Mouse (Mus musculus): ENCODE data around the gene A730015C16Rik. TPM values are rescaled to one million over a fixed set of nuclear protein-coding genes. Genes with fewer than 3 reads are reported as not detected.

A730015C16Rik gene
- polyA plus RNA-seq, 1 experiment from 2014 or later, result 0.87 TPM

- WGBS, result 0% methylated on average over 6 of the region's 6 CpGs
- no peaks in the 10 kb centered on the region for H3K9me3 ChIP-seq (ENCODE audit: control insufficient read depth, low read length)
- H3K4me3 ChIP-seq (replicated peaks; ENCODE audit: low read length), result peak overlapping the region; percentile 92
- peak overlapping the region; percentile 95 for H3K27ac ChIP-seq
- peak overlapping the region; percentile 98 for H3K9ac ChIP-seq
- no peaks in the 10 kb centered on the region for H3K27me3 ChIP-seq (ENCODE audit: control insufficient read depth, insufficient read depth, low read length)
- H3K36me3 ChIP-seq (replicated peaks; ENCODE audit: control insufficient read depth, insufficient read depth), result peaks cover 16% of the 10 kb centered on the region
- ATAC-seq (ENCODE audit: low FRiP score) (no peak), DNase-seq (ENCODE audit: low spot score) (no peak)
- H3K4me1 ChIP-seq (replicated peaks; ENCODE audit: control insufficient read depth, insufficient read depth, low read length), result peaks cover 37% of the 10 kb centered on the region
- peak overlapping the region; percentile 89 for H3K4me2 ChIP-seq (replicated peaks)
Observed at GRCm38 (mm10) chr4:108833828-108834114, 14.6 kb downstream of the A730015C16Rik start.

GRCm38 (mm10) chr4:108832916-108833827, 15.2 kb downstream of the A730015C16Rik start, which contains the start of gene Btf3l4:
Gene Btf3l4 (minus strand): TSS chr4:108833614.
- Histone ChIP-seq H3K4me1 (replicated peaks; ENCODE audit: control insufficient read depth, insufficient read depth, low read length) (peaks cover 37% of the 10 kb centered on the region), H3K4me2 (replicated peaks) (peak within 1 kb of the TSS; percentile 89), H3K36me3 (replicated peaks; ENCODE audit: control insufficient read depth, insufficient read depth) (peaks cover 22% of the 10 kb centered on the region), H3K27ac (peak within 1 kb of the TSS; percentile 95), H3K27me3 (ENCODE audit: control insufficient read depth, insufficient read depth, low read length) (no peaks in the 10 kb centered on the region), H3K9me3 (ENCODE audit: control insufficient read depth, low read length) (no peaks in the 10 kb centered on the region), H3K4me3 (replicated peaks; ENCODE audit: low read length) (peak within 1 kb of the TSS; percentile 92), H3K9ac (peak within 1 kb of the TSS; percentile 98)
- DNase-seq (ENCODE audit: low spot score) (peak; percentile 96), ATAC-seq (ENCODE audit: low FRiP score) (peak; percentile 94)
- under 1% methylated on average over 71 of the region's 73 CpGs for WGBS

GRCm38 (mm10) chr4:108830698-108831097, 17.7 kb downstream of the A730015C16Rik start:
- H3K36me3 ChIP-seq (replicated peaks; ENCODE audit: control insufficient read depth, insufficient read depth), result peaks cover 44% of the 10 kb centered on the region
- DNase-seq (ENCODE audit: low spot score) (no peak), ATAC-seq (ENCODE audit: low FRiP score) (no peak)
- H3K4me2 ChIP-seq (replicated peaks), result peak overlapping the region; percentile 63
- H3K9ac ChIP-seq, result 0 out of 2 replicates have a peak overlapping the region, but pooled peaks have one; percentile 29
- WGBS, result 86% methylated on average over 1 of the region's 1 CpGs
- no peak overlapping the region for H3K4me3 ChIP-seq (replicated peaks; ENCODE audit: low read length)
- H3K4me1 ChIP-seq (replicated peaks; ENCODE audit: control insufficient read depth, insufficient read depth, low read length), result peaks cover 24% of the 10 kb centered on the region
- H3K27me3 ChIP-seq (ENCODE audit: control insufficient read depth, insufficient read depth, low read length), result no peaks in the 10 kb centered on the region
- no peak overlapping the region for H3K27ac ChIP-seq
- no peaks in the 10 kb centered on the region for H3K9me3 ChIP-seq (ENCODE audit: control insufficient read depth, low read length)

- no peak overlapping the region for H3K4me3 ChIP-seq (replicated peaks; ENCODE audit: low read length)
- H3K27ac ChIP-seq, result no peak overlapping the region
- peaks cover 10% of the 10 kb centered on the region for H3K4me1 ChIP-seq (replicated peaks; ENCODE audit: control insufficient read depth, insufficient read depth, low read length)
- no peak overlapping the region for H3K9ac ChIP-seq
- DNase-seq (ENCODE audit: low spot score) (no peak), ATAC-seq (ENCODE audit: low FRiP score) (no peak)
- 93% methylated on average over 2 of the region's 2 CpGs for WGBS
- H3K27me3 ChIP-seq (ENCODE audit: control insufficient read depth, insufficient read depth, low read length), result no peaks in the 10 kb centered on the region
- H3K36me3 ChIP-seq (replicated peaks; ENCODE audit: control insufficient read depth, insufficient read depth), result peaks cover 82% of the 10 kb centered on the region
- no peaks in the 10 kb centered on the region for H3K9me3 ChIP-seq (ENCODE audit: control insufficient read depth, low read length)
- H3K4me2 ChIP-seq (replicated peaks), result no peak overlapping the region
Observed at GRCm38 (mm10) chr4:108826643-108827042, 21.8 kb downstream of the A730015C16Rik start.

GRCm38 (mm10) chr4:108826096-108826495, 22.3 kb downstream of the A730015C16Rik start:
- Histone ChIP-seq H3K4me3 (replicated peaks; ENCODE audit: low read length) (no peak overlapping the region), H3K27me3 (ENCODE audit: control insufficient read depth, insufficient read depth, low read length) (no peaks in the 10 kb centered on the region), H3K9me3 (ENCODE audit: control insufficient read depth, low read length) (no peaks in the 10 kb centered on the region), H3K9ac (no peak overlapping the region), H3K36me3 (replicated peaks; ENCODE audit: control insufficient read depth, insufficient read depth) (peaks cover 87% of the 10 kb centered on the region), H3K4me2 (replicated peaks) (no peak overlapping the region), H3K4me1 (replicated peaks; ENCODE audit: control insufficient read depth, insufficient read depth, low read length) (peaks cover 4% of the 10 kb centered on the region; the same call in 1 of the 2 replicates), H3K27ac (no peak overlapping the region)
- WGBS, result 96% methylated on average over 1 of the region's 1 CpGs
- ATAC-seq (ENCODE audit: low FRiP score) (no peak), DNase-seq (ENCODE audit: low spot score) (no peak)

GRCm38 (mm10) chr4:108825677-108826076, 22.7 kb downstream of the A730015C16Rik start:
- Histone ChIP-seq H3K36me3 (replicated peaks; ENCODE audit: control insufficient read depth, insufficient read depth) (peaks cover 91% of the 10 kb centered on the region), H3K4me1 (replicated peaks; ENCODE audit: control insufficient read depth, insufficient read depth, low read length) (peaks cover under 1% of the 10 kb centered on the region; the same call in 1 of the 2 replicates), H3K4me3 (replicated peaks; ENCODE audit: low read length) (no peak overlapping the region), H3K9me3 (ENCODE audit: control insufficient read depth, low read length) (no peaks in the 10 kb centered on the region), H3K9ac (no peak overlapping the region), H3K27ac (no peak overlapping the region), H3K4me2 (replicated peaks) (no peak overlapping the region), H3K27me3 (ENCODE audit: control insufficient read depth, insufficient read depth, low read length) (no peaks in the 10 kb centered on the region)
- ATAC-seq (ENCODE audit: low FRiP score) (no peak), DNase-seq (ENCODE audit: low spot score) (no peak)
- WGBS, result 96% methylated on average over 3 of the region's 3 CpGs

GRCm38 (mm10) chr4:108811550-108811949, 36.9 kb downstream of the A730015C16Rik start:
- ATAC-seq (ENCODE audit: low FRiP score), result no peak
- no peak for DNase-seq (ENCODE audit: low spot score)
- no peak overlapping the region for H3K27ac ChIP-seq
- no peak overlapping the region for H3K9ac ChIP-seq
- 65% methylated on average over 6 of the region's 6 CpGs for WGBS
- H3K27me3 ChIP-seq (ENCODE audit: control insufficient read depth, insufficient read depth, low read length), result no peaks in the 10 kb centered on the region
- peaks cover 7% of the 10 kb centered on the region for H3K36me3 ChIP-seq (replicated peaks; ENCODE audit: control insufficient read depth, insufficient read depth)
- H3K4me3 ChIP-seq (replicated peaks; ENCODE audit: low read length), result no peak overlapping the region
- no peaks in the 10 kb centered on the region for H3K9me3 ChIP-seq (ENCODE audit: control insufficient read depth, low read length)
- H3K4me1 ChIP-seq (replicated peaks; ENCODE audit: control insufficient read depth, insufficient read depth, low read length), result no peaks in the 10 kb centered on the region
- no peak overlapping the region for H3K4me2 ChIP-seq (replicated peaks)

GRCm38 (mm10) chr4:108811142-108811541, 37.3 kb downstream of the A730015C16Rik start:
- ATAC-seq (ENCODE audit: low FRiP score) (no peak), DNase-seq (ENCODE audit: low spot score) (no peak)
- no peak overlapping the region for H3K4me2 ChIP-seq (replicated peaks)

GRCm38 (mm10) chr4:108803535-108803934, 44.9 kb downstream of the A730015C16Rik start:
- H3K36me3 ChIP-seq (replicated peaks; ENCODE audit: control insufficient read depth, insufficient read depth), result no peaks in the 10 kb centered on the region
- H3K27me3 ChIP-seq (ENCODE audit: control insufficient read depth, insufficient read depth, low read length), result no peaks in the 10 kb centered on the region
- H3K9me3 ChIP-seq (ENCODE audit: control insufficient read depth, low read length), result no peaks in the 10 kb centered on the region
- DNase-seq (ENCODE audit: low spot score) (no peak), ATAC-seq (ENCODE audit: low FRiP score) (no peak)
- no peak overlapping the region for H3K9ac ChIP-seq
- H3K4me1 ChIP-seq (replicated peaks; ENCODE audit: control insufficient read depth, insufficient read depth, low read length), result no peaks in the 10 kb centered on the region
- no peak overlapping the region for H3K4me2 ChIP-seq (replicated peaks)
- no peak overlapping the region for H3K27ac ChIP-seq
- H3K4me3 ChIP-seq (replicated peaks; ENCODE audit: low read length), result no peak overlapping the region
- 85% methylated on average over 2 of the region's 2 CpGs for WGBS

More at GRCm38 (mm10) chr4:108811142-108811541, 37.3 kb downstream of the A730015C16Rik start:
- no peak overlapping the region for H3K27ac ChIP-seq
- H3K27me3 ChIP-seq (ENCODE audit: control insufficient read depth, insufficient read depth, low read length), result no peaks in the 10 kb centered on the region
- WGBS, result 74% methylated on average over 4 of the region's 4 CpGs
- H3K9me3 ChIP-seq (ENCODE audit: control insufficient read depth, low read length), result no peaks in the 10 kb centered on the region
- no peak overlapping the region for H3K9ac ChIP-seq
- no peak overlapping the region for H3K4me3 ChIP-seq (replicated peaks; ENCODE audit: low read length)
- no peaks in the 10 kb centered on the region for H3K4me1 ChIP-seq (replicated peaks; ENCODE audit: control insufficient read depth, insufficient read depth, low read length)
- peaks cover 7% of the 10 kb centered on the region for H3K36me3 ChIP-seq (replicated peaks; ENCODE audit: control insufficient read depth, insufficient read depth)
